Mouse (Mus musculus) CD4-positive, CD25-positive, alpha-beta regulatory T cell, adult 4 months (primary cell): ENCODE results near the gene Spns1. TPM values are rescaled to one million over a fixed set of nuclear protein-coding genes. Genes with fewer than 3 reads are reported as not detected.
"Not testable (repeated sequence)": the region's sequence is repeated elsewhere in the genome, so short reads cannot be mapped to it uniquely, and the experiment has no call there.

Source experiments
- ATAC-seq: one replicate; pipeline ENCODE4 v1.8.0; 2017
- polyA plus RNA-seq, 2 experiments: library from polyadenylated mRNA; unstranded; fragments of 100-300 nt; shearing (Covaris generic); gene quantifications; one replicate each; pipeline ENCODE4 v1.2.1; 2017

Spns1 gene
- polyA plus RNA-seq, 2 experiments from 2014 or later: 42.8 to 86.8 TPM

GRCm38 (mm10) chr7:126335556-126335955 is 41.7 kb downstream of the Spns1 start:
- no peak for ATAC-seq

GRCm38 (mm10) chr7:126332691-126333090 is 44.6 kb downstream of the Spns1 start:
- ATAC-seq: no peak

GRCm38 (mm10) chr7:126330693-126331092 is 46.6 kb downstream of the Spns1 start:
- ATAC-seq: no peak

- ATAC-seq: peak; percentile 96
Observed at GRCm38 (mm10) chr7:126329907-126330645, 47.2 kb downstream of the Spns1 start.

GRCm38 (mm10) chr7:126328848-126329247 is 48.4 kb downstream of the Spns1 start:
- ATAC-seq: not testable (repeated sequence)

GRCm38 (mm10) chr7:126325576-126326273 is 51.5 kb downstream of the Spns1 start:
- not testable (repeated sequence) for ATAC-seq

GRCm38 (mm10) chr7:126324791-126325190 is 52.5 kb downstream of the Spns1 start:
- ATAC-seq: no peak

GRCm38 (mm10) chr7:126323729-126324128 is 53.5 kb downstream of the Spns1 start:
- peak; percentile 83 for ATAC-seq

Other genes with a start within 250 kb of the Spns1 start
- 100 to 1,000 TPM; 117 to 126 TPM for gene Xpo6, start 176.9 kb downstream of the Spns1 start, polyA plus RNA-seq
- 1 to 10 TPM; 2.7 to 5.0 TPM for gene Sbk1, start 104.8 kb downstream of the Spns1 start, polyA plus RNA-seq
- 1,000 to 10,000 TPM in 1 of 2 experiments, 100 to 1,000 TPM in 1; 947 to 1,259 TPM for gene Lat, start 7.9 kb downstream of the Spns1 start, polyA plus RNA-seq
- 1 to 10 TPM; 2.6 to 2.8 TPM for gene Nfatc2ip, start 19.3 kb upstream of the Spns1 start, polyA plus RNA-seq
- 10 to 100 TPM in 1 of 2 experiments, not detected in 1; 16.9 TPM for gene Cd19, start 37.4 kb upstream of the Spns1 start, polyA plus RNA-seq
- 10 to 100 TPM; 31.9 to 68.2 TPM for gene Rabep2, start 51.3 kb upstream of the Spns1 start, polyA plus RNA-seq
- under 1 TPM; 0.18 to 0.38 TPM for gene Atp2a1, start 85.7 kb upstream of the Spns1 start, polyA plus RNA-seq
- 10 to 100 TPM; 11.5 to 13.1 TPM for gene Sh2b1, start 98.0 kb upstream of the Spns1 start, polyA plus RNA-seq
- gene Tufm, start 109.9 kb upstream of the Spns1 start, polyA plus RNA-seq: 10 to 100 TPM; 79.8 to 89.2 TPM
- 10 to 100 TPM; 15.6 to 17.4 TPM for gene Atxn2l, start 126.0 kb upstream of the Spns1 start, polyA plus RNA-seq
- 100 to 1,000 TPM; 228 to 250 TPM for gene Eif3c, start 189.0 kb upstream of the Spns1 start, polyA plus RNA-seq
- 1 to 10 TPM in 1 of 2 experiments, under 1 TPM in 1; 0.36 to 1.5 TPM for gene Apobr, start 207.5 kb upstream of the Spns1 start, polyA plus RNA-seq
- gene Cln3, start 208.4 kb upstream of the Spns1 start, polyA plus RNA-seq: 100 to 1,000 TPM in 1 of 2 experiments, 10 to 100 TPM in 1; 79.9 to 150 TPM
- not detected for gene Il27, start 217.5 kb upstream of the Spns1 start, polyA plus RNA-seq